Mouse (Mus musculus): ENCODE data around the gene Cebpb. TPM values are rescaled to one million over a fixed set of nuclear protein-coding genes. Genes with fewer than 3 reads are reported as not detected.

Cebpb gene
- polyA plus RNA-seq, 1 experiment: 227 TPM

Other genes with a start within 250 kb of the Cebpb start
- 22.7 and 24.2 TPM in 2 replicates for gene Rnf114, start 196.3 kb upstream of the Cebpb start, polyA plus RNA-seq (2012; ENCODE audit: insufficient read depth, insufficient read length, missing spikeins)
- 10.3 and 11.5 TPM in 2 replicates for gene Spata2, start 196.0 kb upstream of the Cebpb start, polyA plus RNA-seq (2012; ENCODE audit: insufficient read depth, insufficient read length, missing spikeins)
- 1.6 TPM in 1 of 2 replicates, not detected in the other for gene Snai1, start 150.7 kb upstream of the Cebpb start, polyA plus RNA-seq (2012; ENCODE audit: insufficient read depth, insufficient read length, missing spikeins)
- 113 and 141 TPM in 2 replicates for gene Ube2v1, start 56.8 kb upstream of the Cebpb start, polyA plus RNA-seq (2012; ENCODE audit: insufficient read depth, insufficient read length, missing spikeins)
- 1.3 TPM in 1 of 2 replicates, not detected in the other for gene Gm20431, start 27.4 kb upstream of the Cebpb start, polyA plus RNA-seq (2012; ENCODE audit: insufficient read depth, insufficient read length, missing spikeins)
- gene Tmem189, start 907 bp downstream of the Cebpb start, polyA plus RNA-seq (2012; ENCODE audit: insufficient read depth, insufficient read length, missing spikeins): 12.7 and 19.3 TPM in 2 replicates
- gene Ptpn1, start 243.1 kb downstream of the Cebpb start, polyA plus RNA-seq (2012; ENCODE audit: insufficient read depth, insufficient read length, missing spikeins): 7.6 and 16.2 TPM in 2 replicates

Data from brown adipose tissue, adult 24 weeks (tissue).